Mouse (Mus musculus): Measurements from ENCODE around the gene A2m. TPM values are rescaled to one million over a fixed set of nuclear protein-coding genes. Genes with fewer than 3 reads are reported as not detected.

Gene A2m
- 10 to 100 TPM in 1 of 2 experiments, 1 to 10 TPM in 1; 3.1 to 14.9 TPM for total RNA-seq (2021)
- long read RNA-seq, experiment 1, partial matches to known transcripts = 1 of 7 reads
- long read RNA-seq, experiment 1, other reads (novel, unspliced or antisense) = 6 of 7 reads
- long read RNA-seq, experiment 2, partial matches to known transcripts = 0 of 1 reads
- long read RNA-seq, experiment 2, other reads (novel, unspliced or antisense) = 1 of 1 reads

DNA sequence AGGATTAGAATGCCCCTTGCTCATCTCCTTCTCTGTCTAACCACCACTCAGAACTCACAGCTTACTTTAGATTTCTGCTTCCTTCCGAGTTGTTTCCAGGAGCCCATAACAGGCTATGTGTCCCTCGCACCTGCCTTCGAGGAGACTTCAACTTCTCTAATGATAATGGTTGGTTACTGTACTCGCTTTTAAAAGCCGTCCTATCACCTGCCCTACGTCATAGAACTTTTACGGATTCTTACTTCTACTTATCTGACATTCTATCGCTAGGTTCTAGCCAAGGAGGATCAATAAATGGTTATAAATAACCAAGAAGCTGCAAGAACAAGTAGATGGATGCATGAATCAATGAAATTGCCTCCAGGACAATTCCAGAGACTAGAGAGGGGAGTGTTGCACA lies at the start of gene A2m:
Gene A2m, plus strand, starts transcription at position 301 of the 400 bp plus-strand sequence.
- DNase-seq (ENCODE audit: low spot score in 2 of 2) = no peak

DNA sequence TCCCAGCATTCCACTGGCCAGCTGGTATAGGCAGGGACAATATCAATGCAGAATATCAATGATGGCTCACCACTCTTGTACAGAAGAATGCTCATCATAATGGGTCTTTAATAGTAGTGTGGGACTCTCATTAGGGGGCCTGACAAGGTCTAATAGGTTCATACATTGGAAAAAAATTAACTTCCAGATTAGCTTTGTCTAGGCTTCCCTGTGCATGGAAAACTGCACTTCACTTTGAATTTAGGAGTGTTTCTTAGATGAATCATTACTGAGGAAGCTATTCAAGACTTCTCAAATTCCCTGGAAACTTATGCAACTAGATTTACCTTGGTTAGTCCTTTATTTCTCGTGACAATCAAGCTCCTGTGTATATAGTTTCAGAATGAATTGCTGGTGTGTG lies 45.0 kb upstream of the A2m start:
- no peak for DNase-seq (ENCODE audit: low spot score in 2 of 2)

DNA sequence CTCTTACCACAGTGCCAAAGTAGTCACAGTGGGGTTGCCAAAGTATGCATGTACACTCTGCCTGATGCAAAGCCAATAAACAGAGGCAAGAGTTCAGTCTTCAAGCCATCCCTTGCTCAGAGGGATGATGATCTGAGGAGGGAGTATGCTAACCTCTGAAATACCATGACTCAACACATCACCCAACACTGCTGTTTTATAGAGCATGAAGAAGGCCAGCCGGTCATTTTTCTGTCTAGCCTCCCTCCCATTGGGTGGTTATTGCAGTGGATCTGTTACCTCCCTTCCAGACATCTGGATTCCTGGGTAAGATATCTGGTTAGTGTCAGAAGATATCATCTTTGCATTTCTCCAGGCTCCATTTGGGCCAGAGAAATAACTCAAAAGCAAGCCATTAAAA lies 34.2 kb upstream of the A2m start:
- DNase-seq (ENCODE audit: low spot score in 2 of 2) = no peak

DNA sequence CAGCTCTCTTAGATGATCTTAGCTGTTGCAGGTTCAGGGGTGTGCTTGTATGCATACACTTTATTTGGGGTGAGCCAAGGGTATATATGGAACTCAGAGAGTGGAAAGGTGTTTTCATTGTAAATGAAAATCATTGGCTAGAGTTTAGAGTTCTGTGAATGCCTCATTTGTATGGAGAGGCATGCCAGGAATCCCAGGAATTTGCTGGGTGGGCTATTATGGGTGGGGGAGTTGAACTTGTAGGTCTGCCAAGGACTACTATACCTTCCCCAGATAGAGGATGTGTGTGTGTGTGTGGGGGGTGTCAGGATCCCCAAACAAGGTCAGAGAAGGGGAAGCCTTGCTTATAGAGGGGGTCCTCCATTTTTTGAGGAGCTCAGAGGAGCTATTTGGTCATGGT lies 27.3 kb upstream of the A2m start:
- DNase-seq (ENCODE audit: low spot score in 2 of 2) = no peak

DNA sequence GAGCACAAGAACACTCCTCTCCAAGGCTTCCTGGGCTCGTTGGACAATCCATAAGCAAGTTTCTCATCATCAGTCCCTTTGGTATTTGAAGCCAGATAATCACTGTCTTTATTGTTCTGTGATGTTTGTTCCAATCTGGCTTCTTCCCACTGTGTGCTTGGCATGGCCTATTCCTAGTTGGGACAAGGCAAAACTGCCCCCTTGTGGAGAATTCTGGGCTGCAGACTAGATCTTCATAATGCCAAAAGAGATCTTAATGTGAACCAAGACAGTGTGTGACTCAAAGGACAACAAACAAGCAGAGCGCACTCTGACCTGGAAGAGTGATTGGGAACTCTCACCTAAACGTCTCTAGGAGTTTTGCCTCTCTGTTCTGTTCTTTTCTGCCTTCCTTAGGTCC lies 23.4 kb upstream of the A2m start:
- DNase-seq (ENCODE audit: low spot score in 2 of 2) = no peak

DNA sequence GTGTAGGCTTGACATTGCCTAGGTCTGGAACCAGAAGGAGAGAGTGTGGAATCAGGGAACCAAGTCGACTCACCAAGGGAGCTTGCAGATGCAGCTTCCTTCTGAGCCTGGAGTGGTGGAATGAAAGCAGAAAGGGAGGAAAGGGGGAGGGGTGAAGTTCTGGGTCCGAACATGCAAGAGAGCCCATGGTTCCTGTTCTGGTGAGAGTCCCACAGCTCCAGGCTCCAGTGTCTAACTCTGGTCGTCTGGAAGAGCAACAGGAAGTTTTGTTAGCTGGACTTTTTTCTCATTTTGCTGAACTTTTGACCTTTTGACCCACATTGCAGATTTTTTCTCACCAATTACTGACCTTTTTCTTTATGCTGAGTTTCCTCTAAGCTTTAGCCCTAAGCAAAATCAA lies 17.7 kb upstream of the A2m start:
- DNase-seq (ENCODE audit: low spot score in 2 of 2) = no peak

DNA sequence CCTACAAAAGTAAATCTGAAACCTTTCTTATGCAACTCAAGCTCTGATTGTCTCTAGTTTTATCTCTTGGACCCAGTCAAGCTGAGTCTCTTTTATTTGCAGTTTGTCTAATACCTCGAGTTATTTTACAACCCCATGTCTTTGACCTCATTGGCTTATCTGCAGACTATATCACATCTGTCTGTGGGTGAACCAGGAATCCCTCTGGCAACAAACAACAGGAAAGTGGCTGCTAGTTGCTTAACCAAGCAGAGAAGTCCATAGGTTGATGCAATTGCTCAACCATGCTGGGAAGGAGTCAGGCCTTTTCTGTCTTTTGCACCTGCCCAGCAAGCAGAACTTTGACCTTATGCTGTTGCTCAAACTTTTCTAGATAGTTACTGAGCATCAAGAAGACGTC lies 12.7 kb upstream of the A2m start:
- no peak for DNase-seq (ENCODE audit: low spot score in 2 of 2)

DNA sequence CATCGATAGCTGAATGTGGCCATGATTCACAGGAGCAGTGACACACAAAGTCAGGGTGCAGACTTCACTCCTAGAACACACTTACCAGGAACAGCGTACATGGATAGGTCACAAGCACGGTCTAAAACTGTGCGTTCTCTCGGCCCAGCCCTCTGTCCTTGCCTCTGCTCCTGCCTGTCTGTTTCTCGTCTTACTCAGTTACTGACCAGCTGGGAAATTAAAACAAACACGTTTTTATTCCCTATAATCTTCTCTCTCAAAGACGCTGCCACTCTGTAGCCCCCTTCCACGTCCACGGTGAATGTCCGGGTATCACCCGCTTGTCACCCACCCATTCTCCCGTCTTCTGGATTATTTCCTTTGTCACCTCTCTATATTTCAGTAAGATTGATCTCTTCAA lies 656 bp upstream of the A2m start:
- DNase-seq (ENCODE audit: low spot score in 2 of 2) = no peak

DNA sequence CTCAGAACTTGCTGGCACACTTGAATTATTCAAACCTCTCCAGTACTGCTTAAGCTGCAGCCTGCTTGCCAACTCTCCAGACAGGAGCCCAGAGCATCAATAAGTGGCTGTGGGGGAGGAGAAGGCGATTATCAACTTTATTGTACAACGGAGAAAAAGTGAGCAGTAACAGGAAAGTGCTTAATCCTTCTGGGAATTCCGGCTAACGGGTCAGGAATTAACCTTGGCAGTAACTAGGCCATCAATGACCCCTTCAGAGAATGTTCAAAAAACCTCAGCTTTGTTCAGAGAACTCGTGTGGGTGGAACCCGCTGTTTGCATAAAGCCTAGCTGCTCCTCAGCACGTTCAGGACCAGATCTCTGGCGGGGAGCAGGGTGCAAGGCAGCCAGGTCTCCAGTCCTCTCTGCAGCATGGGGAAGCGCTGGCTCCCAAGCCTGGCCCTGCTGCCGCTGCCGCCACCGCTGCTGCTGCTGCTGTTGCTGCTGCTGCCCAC lies 749 bp downstream of the A2m start:
- no peak for DNase-seq (ENCODE audit: low spot score in 2 of 2)

DNA sequence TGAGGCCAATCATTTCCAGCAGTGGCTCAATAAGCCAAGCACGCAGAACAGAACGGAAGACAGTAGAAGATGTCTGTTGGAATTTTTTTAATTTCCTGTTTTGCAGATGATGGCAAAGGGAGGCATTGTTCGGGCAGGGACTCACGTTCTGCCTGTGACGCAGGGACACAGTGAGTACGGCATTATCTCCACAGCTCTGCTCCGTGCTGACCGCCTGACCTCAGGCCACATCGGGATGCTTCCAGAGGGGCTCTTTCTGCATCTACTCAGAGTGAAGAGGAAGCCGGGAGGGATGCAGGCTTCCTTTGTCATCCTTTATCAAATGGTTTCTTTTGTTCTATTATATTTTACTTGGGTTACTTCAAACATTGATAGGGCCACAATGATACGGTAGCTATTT lies 13.3 kb downstream of the A2m start:
- DNase-seq (ENCODE audit: low spot score in 2 of 2) = no peak

Other genes with a start within 250 kb of the A2m start
- gene Iqsec3, start 161.7 kb upstream of the A2m start, total RNA-seq (2021) = 1 to 10 TPM; 5.5 to 6.4 TPM
- under 1 TPM in 1 of 2 experiments, not detected in 1; 0.20 TPM for gene Gm7298, start 97.6 kb downstream of the A2m start, total RNA-seq (2021)
- 1 to 10 TPM in 1 of 2 experiments, under 1 TPM in 1; 0.53 to 9.3 TPM for gene Mug1, start 203.2 kb downstream of the A2m start, total RNA-seq (2021)

All from adrenal gland, postnatal 4 days (tissue).